In the genomic region with DNA sequence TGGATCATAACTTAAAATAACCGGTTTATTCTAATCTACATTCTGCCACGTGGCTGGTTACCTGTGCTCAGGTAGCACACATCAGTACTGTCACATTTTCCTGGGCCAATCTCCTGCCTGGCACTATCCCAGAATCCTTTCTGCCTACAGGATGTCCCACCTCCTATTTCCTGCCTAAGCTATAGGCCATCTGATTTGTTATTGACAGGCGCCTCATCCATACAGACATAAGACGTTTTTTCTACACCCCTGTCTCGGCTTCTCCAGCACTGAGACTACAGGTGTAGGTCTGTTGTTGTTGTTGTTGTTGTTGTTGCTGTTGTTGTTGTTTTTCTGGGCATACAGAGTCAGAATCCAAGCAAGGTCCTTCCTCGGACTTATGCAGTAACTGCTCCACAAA, we compare ENCODE assay signal across 27 mouse cellular contexts.
"Had no signal": no experiment of that assay in that cellular context is flagged by ENCODE, and none has a peak within 500 bp of the region (broad histone marks: within the 10 kb centered on the region; RNA-seq: fewer than 3 reads in every experiment).

No protein-coding gene starts in this region.

- DNase-seq: gastrocnemius, adult 2 months; gastrocnemius, postnatal 10 days; gastrocnemius, postnatal 25 days; heart, adult 18-20 months; heart, postnatal 10 days; heart, postnatal 36 days; kidney, adult 11 months; kidney, adult 2 months; kidney, adult 9 months; kidney, postnatal 14 days; kidney, postnatal 36 days; liver; liver, embryonic 13.5 days; liver, postnatal 0 days had no signal

- H3K4me2 ChIP-seq: heart, embryonic 12.5 days; hindbrain, embryonic 13.5 days; hindbrain, embryonic 15.5 days; kidney, embryonic 15.5 days; limb, embryonic 12.5 days; liver, embryonic 11.5 days; liver, embryonic 13.5 days; liver, embryonic 15.5 days had no signal

- ATAC-seq: hindbrain, postnatal 0 days; intestine, embryonic 16.5 days; liver, postnatal 0 days had no signal

- H3K4me3 ChIP-seq: gastrocnemius, adult 2 months; heart, embryonic 12.5 days; hindbrain, embryonic 13.5 days; hindbrain, embryonic 15.5 days; kidney, embryonic 15.5 days; layer of hippocampus, adult 2 months; left cerebral cortex, adult 2 months; limb, embryonic 10.5 days; limb, embryonic 12.5 days; liver, embryonic 13.5 days; liver, embryonic 15.5 days had no signal

- H3K27me3 ChIP-seq: heart, embryonic 12.5 days; hindbrain, embryonic 13.5 days; hindbrain, embryonic 15.5 days; kidney, embryonic 15.5 days; liver, embryonic 13.5 days; liver, embryonic 15.5 days had no signal

- H3K9me3 ChIP-seq: hindbrain, embryonic 15.5 days; limb, embryonic 10.5 days; liver, embryonic 13.5 days; liver, embryonic 15.5 days had no signal

- H3K9ac ChIP-seq: heart, embryonic 12.5 days; hindbrain, embryonic 13.5 days; hindbrain, embryonic 15.5 days; kidney, embryonic 15.5 days; limb, embryonic 12.5 days; liver, embryonic 13.5 days; liver, embryonic 15.5 days; liver, postnatal 0 days had no signal

- H3K4me1 ChIP-seq: heart, embryonic 12.5 days; hindbrain, embryonic 13.5 days; hindbrain, embryonic 15.5 days had no signal

- H3K27ac ChIP-seq: gastrocnemius, adult 2 months; hindbrain, embryonic 13.5 days; hindbrain, embryonic 15.5 days; hindbrain, postnatal 0 days; kidney, embryonic 15.5 days; kidney, postnatal 0 days; layer of hippocampus, adult 2 months; left cerebral cortex, adult 2 months; limb, embryonic 10.5 days; limb, embryonic 12.5 days; liver, embryonic 13.5 days; liver, embryonic 15.5 days had no signal

- H3K36me3 ChIP-seq: heart, embryonic 12.5 days; hindbrain, embryonic 13.5 days; hindbrain, embryonic 15.5 days; kidney, embryonic 15.5 days; limb, embryonic 10.5 days; limb, embryonic 12.5 days; liver, embryonic 13.5 days; liver, embryonic 15.5 days had no signal
